Comparison of ENCODE assay signal across 9 mouse cellular contexts in the genomic region with DNA sequence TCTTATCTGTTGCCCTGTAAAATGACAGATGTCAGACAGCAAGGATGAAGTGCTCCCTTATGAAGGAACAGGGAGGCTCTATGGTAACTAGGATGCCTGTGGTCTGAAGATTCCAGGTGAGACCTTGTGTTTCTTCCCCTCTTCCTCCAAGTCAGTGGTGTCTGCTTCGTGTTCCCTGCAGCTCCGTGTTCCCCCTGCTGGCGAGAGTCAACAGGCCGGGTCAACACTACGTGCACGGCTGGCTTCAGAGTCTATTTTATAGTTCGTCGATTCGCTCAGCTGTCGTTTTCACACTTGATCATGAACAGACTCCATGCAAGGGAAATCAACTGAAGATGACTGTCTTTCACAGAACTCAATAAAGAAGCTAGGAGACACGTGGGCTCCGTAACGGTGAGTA.
DNase-seq lines count a peak whose midpoint lies in the region; ATAC-seq and TF ChIP-seq lines count a peak whose summit lies in the region.
"Had no signal": no experiment of that assay in that cellular context is flagged by ENCODE, and none has a peak within 500 bp of the region (broad histone marks: within the 10 kb centered on the region; RNA-seq: fewer than 3 reads in every experiment).

No protein-coding gene starts in this region.

- peak; percentile 23 to 40 for DNase-seq in cerebellum, postnatal 14 days
- no peak for DNase-seq in cerebellum, adult 18-20 months
- DNase-seq in liver, adult 2 months (ENCODE audit: extremely low read depth, low read depth, low spot score): no peak
- no peak for DNase-seq in liver, embryonic 11.5 days (ENCODE audit: low spot score)
- DNase-seq in CH12.LX (ENCODE audit: extremely low read depth): peak; percentile 3
- peak; percentile 58 to 65 for DNase-seq in kidney, postnatal 25 days
- DNase-seq in spleen, postnatal 4 days (ENCODE audit: low spot score in 2 of 2): no peak

- peak; percentile 40 for TF ChIP-seq CTCF in liver, adult 2 months (IDR thresholded peaks at IDR 0.05; ENCODE audit: low read depth, low read length)
- TF ChIP-seq CTCF in CH12.LX (conservative IDR thresholded peaks at IDR 0.05 in 1 of 2, IDR thresholded peaks at IDR 0.05 in 1 of 2; ENCODE audit: low read depth in 2 of 2, low read length in 2 of 2): peak; percentile 11 to 57; a peak in 3 of 4 replicates

- no peak for TF ChIP-seq POLR2A in liver, adult 2 months (IDR thresholded peaks at IDR 0.05; ENCODE audit: extremely low read depth, insufficient read depth, low read length)
- TF ChIP-seq POLR2A in CH12.LX (IDR thresholded peaks at IDR 0.05; ENCODE audit: low read depth, low read length): no peak

- in situ Hi-C loops in CH12.LX (cut with MboI; ENCODE audit: low pct_ligation_motif_present, low pct_unique_long_range_greater_than_20kb, low sequenced_read_pairs): no loop called here

- no peak overlapping the region for H3K27ac ChIP-seq in liver, adult 2 months (replicated peaks; ENCODE audit: insufficient read depth, low read depth, low read length)
- H3K27ac ChIP-seq in liver, embryonic 11.5 days (ENCODE audit: low read depth, low read length): no peak overlapping the region
- H3K27ac ChIP-seq in CH12.LX (ENCODE audit: insufficient read depth, low read depth): no peak overlapping the region
- H3K27ac ChIP-seq: neural tube, embryonic 12.5 days had no signal

- dilution Hi-C loops in CH12.LX (cut with MboI; ENCODE audit: extremely low pct_ligation_motif_present, extremely low pct_unique_long_range_greater_than_20kb, low sequenced_read_pairs): no loop called here

- WGBS in liver, adult 2 months: 71% methylated on average over 13 of the region's 13 CpGs
- 58% methylated on average over 13 of the region's 13 CpGs for WGBS in liver, embryonic 11.5 days

- no peaks in the 10 kb centered on the region; the same call in 1 of the 2 replicates for H3K27me3 ChIP-seq in liver, adult 2 months (ENCODE audit: control insufficient read depth, insufficient read depth, low read length)
- no peaks in the 10 kb centered on the region for H3K27me3 ChIP-seq in liver, embryonic 11.5 days (replicated peaks; ENCODE audit: control insufficient read depth, insufficient read depth, low read length)
- H3K27me3 ChIP-seq in CH12.LX (replicated peaks): no peaks in the 10 kb centered on the region
- H3K27me3 ChIP-seq: neural tube, embryonic 12.5 days had no signal

- H3K4me2 ChIP-seq in liver, embryonic 11.5 days: no peak overlapping the region
- no peak overlapping the region for H3K4me2 ChIP-seq in CH12.LX (ENCODE audit: insufficient read depth, low read depth, poor library complexity, severe bottlenecking)
- H3K4me2 ChIP-seq: neural tube, embryonic 12.5 days had no signal

- no peaks in the 10 kb centered on the region for H3K36me3 ChIP-seq in liver, adult 2 months (ENCODE audit: control insufficient read depth, insufficient read depth, low read length)
- no peaks in the 10 kb centered on the region for H3K36me3 ChIP-seq in liver, embryonic 11.5 days (ENCODE audit: control insufficient read depth, insufficient read depth, low read length)
- H3K36me3 ChIP-seq in CH12.LX (replicated peaks in 1 of 2; ENCODE audit: control insufficient read depth in 1 of 2, insufficient read depth in 1 of 2, low read length in 1 of 2): no peaks in the 10 kb centered on the region
- H3K36me3 ChIP-seq: neural tube, embryonic 12.5 days had no signal

- no peaks in the 10 kb centered on the region for H3K4me1 ChIP-seq in liver, adult 2 months (ENCODE audit: control insufficient read depth, insufficient read depth, low read length)
- H3K4me1 ChIP-seq in liver, embryonic 11.5 days (replicated peaks; ENCODE audit: control insufficient read depth, insufficient read depth, low read length): no peaks in the 10 kb centered on the region
- H3K4me1 ChIP-seq in CH12.LX (ENCODE audit: control insufficient read depth in 1 of 2, insufficient read depth in 2 of 2): no peaks in the 10 kb centered on the region
- H3K4me1 ChIP-seq: neural tube, embryonic 12.5 days had no signal

- H3K79me2 ChIP-seq in liver, adult 2 months (ENCODE audit: control insufficient read depth, insufficient read depth, low read length): no peaks in the 10 kb centered on the region
- H3K79me2 ChIP-seq in CH12.LX (replicated peaks; ENCODE audit: control insufficient read depth, extremely low read depth, insufficient read depth, poor library complexity, severe bottlenecking): no peaks in the 10 kb centered on the region

- H3K9me3 ChIP-seq in liver, embryonic 11.5 days (ENCODE audit: control insufficient read depth, low read length): no peaks in the 10 kb centered on the region
- no peaks in the 10 kb centered on the region for H3K9me3 ChIP-seq in CH12.LX (replicated peaks; ENCODE audit: low read length)
- H3K9me3 ChIP-seq: neural tube, embryonic 12.5 days had no signal

- TF ChIP-seq EP300 in CH12.LX (IDR thresholded peaks at IDR 0.05; ENCODE audit: low read length): no peak

- ATAC-seq in liver, embryonic 11.5 days (replicated peaks; ENCODE audit: low FRiP score): no peak
- no peak for ATAC-seq in monocyte, adult 5-6 weeks (replicated peaks; ENCODE audit: insufficient number of reproducible peaks, low FRiP score, low TSS enrichment, poor library complexity, severe bottlenecking)

- TF ChIP-seq RAD21 in CH12.LX (IDR thresholded peaks at IDR 0.05; ENCODE audit: low read depth, low read length): peak; percentile 26

- no peak overlapping the region for H3K9ac ChIP-seq in liver, adult 2 months (ENCODE audit: low read depth, low read length)
- H3K9ac ChIP-seq in liver, embryonic 11.5 days (ENCODE audit: low read depth, low read length): no peak overlapping the region
- no peak overlapping the region for H3K9ac ChIP-seq in CH12.LX (ENCODE audit: insufficient read depth, low read depth)
- H3K9ac ChIP-seq: neural tube, embryonic 12.5 days had no signal

- H3K4me3 ChIP-seq in liver, adult 2 months (ENCODE audit: insufficient read depth, low read depth, low read length): no peak overlapping the region
- no peak overlapping the region for H3K4me3 ChIP-seq in liver, embryonic 11.5 days (ENCODE audit: low read depth, low read length)
- no peak overlapping the region for H3K4me3 ChIP-seq in CH12.LX (replicated peaks in 1 of 3; ENCODE audit: low read depth in 2 of 3, low read length in 2 of 3, poor library complexity in 1 of 3)
- H3K4me3 ChIP-seq: neural tube, embryonic 12.5 days had no signal

TF ChIP-seq in CH12.LX, 34 proteins besides CTCF, POLR2A, EP300 and RAD21:
- no peak for TF ChIP-seq ETS1 (conservative IDR thresholded peaks at IDR 0.05; ENCODE audit: low read depth, low read length)
- TF ChIP-seq SMC3 (IDR thresholded peaks at IDR 0.05; ENCODE audit: low read depth, low read length): peak; percentile 43

Comparison
In these comparisons a context has a peak if more than half of its experiments do, and no peak if none do; other contexts are left out.
1. DNase-seq: peak in cerebellum, postnatal 14 days (2 of 2), CH12.LX (single experiment) and kidney, postnatal 25 days (2 of 2); none in cerebellum, adult 18-20 months (0 of 2), liver, adult 2 months (single experiment), liver, embryonic 11.5 days (single experiment) and spleen, postnatal 4 days (0 of 2).